Mouse (Mus musculus): Measurements from ENCODE around the gene Bves.
A peak's percentile ranks its signal among the peaks of the same experiment; 100 is the strongest.

Gene Bves

GRCm38 (mm10) chr10:45356091-45356490, 20.5 kb downstream of the Bves start:
- no peak for DNase-seq

- DNase-seq = no peak
These were observed 27.8 kb downstream of the Bves start for GRCm38 (mm10) chr10:45363396-45363795.

GRCm38 (mm10) chr10:45366987-45367705, 31.6 kb downstream of the Bves start:
- DNase-seq = no peak

GRCm38 (mm10) chr10:45369639-45370038, 34.1 kb downstream of the Bves start:
- no peak for DNase-seq

- DNase-seq = no peak
These were observed 35.0 kb downstream of the Bves start for GRCm38 (mm10) chr10:45370545-45370944.

- peak; percentile 25 for DNase-seq
These were observed 37.6 kb downstream of the Bves start for GRCm38 (mm10) chr10:45372994-45373692.

GRCm38 (mm10) chr10:45378269-45378668, 42.7 kb downstream of the Bves start:
- DNase-seq = no peak

GRCm38 (mm10) chr10:45381937-45382636, 46.5 kb downstream of the Bves start:
- no peak for DNase-seq

- DNase-seq = no peak
These were observed 47.0 kb downstream of the Bves start for GRCm38 (mm10) chr10:45382637-45382958.

GRCm38 (mm10) chr10:45398211-45398610, 62.6 kb downstream of the Bves start:
- no peak for DNase-seq

GRCm38 (mm10) chr10:45399702-45400243, 64.2 kb downstream of the Bves start:
- DNase-seq = no peak

- no peak for DNase-seq
These were observed 75.2 kb downstream of the Bves start for GRCm38 (mm10) chr10:45410624-45411341.

GRCm38 (mm10) chr10:45411741-45412140, 76.2 kb downstream of the Bves start:
- DNase-seq = no peak

GRCm38 (mm10) chr10:45412144-45412543, 76.6 kb downstream of the Bves start:
- no peak for DNase-seq

Measured in cerebellum, adult 11-12 months (tissue).